Mouse (Mus musculus) spleen, postnatal 4 days (tissue): Measurements from ENCODE around the gene C330007P06Rik.
"Not testable (repeated sequence)": the region's sequence is repeated elsewhere in the genome, so short reads cannot be mapped to it uniquely, and the experiment has no call there.

ENCODE experiments used
- DNase-seq, 2 experiments: peaks; one replicate each; pipeline ENCODE4 v3.0.0; 2022; ENCODE audit warnings: low spot score in 2 of 2

C330007P06Rik gene

DNA sequence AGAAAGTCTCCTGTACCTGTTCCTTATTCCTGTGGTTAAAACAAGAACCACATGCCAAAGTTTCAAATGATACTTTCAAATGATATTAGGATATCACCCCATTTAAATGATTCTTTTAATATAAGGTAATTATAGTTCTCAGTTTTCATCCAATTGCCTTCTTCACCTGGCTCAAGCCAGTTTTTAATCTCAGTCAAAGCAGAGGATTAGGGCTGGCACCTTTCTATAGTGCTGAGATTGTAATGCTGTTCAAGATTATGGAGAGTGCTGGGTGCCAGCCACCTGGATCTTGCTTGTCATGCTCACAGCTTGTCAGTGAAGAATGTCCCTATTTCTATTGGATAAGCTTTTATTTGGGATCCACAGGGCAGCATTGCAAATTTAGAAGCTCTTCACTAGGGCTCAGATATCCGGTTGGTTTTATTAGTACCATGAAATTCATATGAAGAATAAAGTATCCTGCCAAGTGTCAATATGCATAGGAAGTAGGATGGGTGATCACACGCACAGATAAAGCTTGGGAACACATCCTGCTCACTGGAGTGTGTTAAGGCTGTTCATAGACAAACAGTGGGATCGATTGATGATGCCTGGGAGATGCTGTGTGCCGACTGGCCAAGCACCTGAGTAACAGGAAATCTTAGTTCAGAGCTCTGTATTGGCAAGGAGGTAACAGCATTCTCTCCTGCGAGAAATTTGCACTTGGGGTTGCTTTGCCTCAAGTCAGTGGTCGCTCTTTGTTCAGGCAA, 74.6 kb downstream of the C330007P06Rik start:
- DNase-seq, result no peak

DNA sequence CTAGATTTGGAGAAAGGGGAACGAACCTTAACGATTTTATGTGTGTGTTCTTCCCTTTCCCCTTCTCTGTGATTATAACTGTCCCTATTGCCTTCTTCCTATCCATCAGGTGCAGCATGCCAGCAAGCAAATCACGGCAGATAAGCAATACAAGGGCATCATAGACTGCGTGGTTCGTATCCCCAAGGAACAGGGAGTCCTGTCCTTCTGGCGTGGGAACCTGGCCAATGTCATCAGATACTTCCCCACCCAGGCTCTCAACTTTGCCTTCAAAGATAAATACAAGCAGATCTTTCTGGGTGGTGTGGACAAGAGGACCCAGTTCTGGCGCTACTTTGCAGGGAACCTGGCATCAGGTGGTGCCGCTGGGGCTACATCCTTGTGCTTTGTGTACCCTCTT, 77.2 kb downstream of the C330007P06Rik start:
- DNase-seq, result not testable (repeated sequence)

DNA sequence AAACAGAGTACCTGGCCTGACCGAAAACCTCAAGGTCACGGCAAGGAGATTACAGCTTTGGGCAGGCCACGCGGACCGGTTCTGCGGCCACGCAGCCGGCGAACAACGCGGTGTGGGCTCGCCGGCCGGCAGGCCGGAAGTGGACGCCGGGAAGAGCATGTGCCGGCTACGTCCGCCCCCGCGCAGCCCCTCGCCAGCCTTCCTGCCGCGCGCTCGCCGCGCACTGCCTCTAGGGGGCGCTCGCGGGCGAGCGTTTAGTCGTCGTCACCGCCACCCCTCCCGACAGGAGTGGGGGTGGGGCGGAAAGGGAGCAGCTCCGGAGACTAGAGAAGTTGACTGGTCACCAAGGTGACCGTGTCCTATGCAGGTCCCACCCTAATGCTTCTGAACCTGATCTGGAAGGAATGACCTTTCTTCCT, 77.7 kb downstream of the C330007P06Rik start:
- DNase-seq, result peak; percentile 79 to 92

DNA sequence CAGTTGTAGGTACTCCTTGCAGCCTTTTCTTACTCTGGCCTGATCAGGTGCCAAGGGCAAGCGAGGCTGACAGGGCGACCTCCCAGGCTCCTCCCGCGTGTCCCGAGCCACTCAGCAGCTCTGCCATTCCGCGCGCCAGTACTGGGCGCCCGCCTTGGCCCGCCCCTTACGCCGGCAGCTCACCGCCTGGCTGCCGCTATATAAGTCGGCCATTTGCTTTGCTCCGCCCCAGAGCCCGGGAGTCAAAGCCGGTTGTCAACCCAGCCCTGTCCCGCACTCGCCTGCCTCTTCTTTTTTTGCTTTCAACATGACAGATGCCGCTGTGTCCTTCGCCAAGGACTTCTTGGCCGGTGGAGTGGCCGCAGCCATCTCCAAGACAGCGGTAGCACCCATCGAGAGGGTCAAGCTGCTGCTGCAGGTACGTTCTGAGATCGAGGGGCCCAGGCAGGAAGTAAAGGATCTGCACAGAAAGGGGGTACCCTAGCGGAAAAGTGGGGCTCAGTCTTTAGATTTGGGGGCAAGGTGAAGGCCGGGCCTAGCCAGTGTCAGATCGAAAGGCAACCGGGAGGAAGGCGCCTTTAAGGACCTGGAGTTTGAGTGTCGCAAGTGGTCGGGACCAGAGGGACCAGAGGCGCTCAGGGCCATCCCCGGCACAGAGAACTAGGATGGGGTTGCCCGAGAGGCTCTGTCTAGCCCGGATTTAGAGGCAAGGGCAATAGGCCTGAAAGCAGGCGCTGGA, 78.3 kb downstream of the C330007P06Rik start, which contains the start of gene Slc25a5:
Gene Slc25a5, plus strand, starts transcription at position 228 of the 739 bp plus-strand sequence.
- peak; percentile 86 to 89 for DNase-seq

DNA sequence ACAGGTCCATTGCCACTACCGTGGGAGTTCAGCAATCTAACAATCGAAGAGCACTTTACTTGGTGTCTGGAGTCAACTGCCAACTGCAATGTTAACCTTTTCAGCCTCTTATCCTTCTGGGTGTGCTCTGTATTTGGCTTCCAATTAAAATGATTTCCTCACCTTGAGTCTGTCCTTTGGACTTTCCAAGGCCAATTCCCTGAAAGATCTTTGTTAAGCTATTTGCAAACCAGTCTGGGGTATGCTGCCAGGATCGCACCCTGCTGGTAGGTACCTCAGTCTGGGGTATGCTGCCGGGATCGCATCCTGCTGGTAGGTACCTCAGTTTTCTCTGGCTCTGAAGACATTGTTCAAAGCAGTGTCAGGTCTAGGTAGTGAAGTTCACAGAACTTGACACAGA, 79.3 kb downstream of the C330007P06Rik start:
- no peak for DNase-seq

DNA sequence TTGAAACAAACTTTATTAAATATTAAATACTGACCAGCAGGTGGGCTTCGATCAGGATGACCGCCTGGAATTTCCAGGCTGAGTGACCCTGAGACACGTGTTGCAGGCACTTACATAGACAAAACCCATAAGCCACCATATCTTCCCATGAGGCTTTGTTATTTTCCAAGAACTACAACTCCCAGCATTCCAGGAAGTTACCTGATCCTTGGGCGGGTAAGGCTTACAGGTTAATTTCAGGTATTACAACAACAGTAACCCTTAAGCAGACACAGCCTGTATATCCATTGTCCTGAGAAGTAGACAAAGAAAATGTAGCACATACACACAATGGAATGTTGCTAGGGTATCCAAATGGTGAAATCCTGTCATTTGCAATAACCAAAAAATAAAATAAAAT, 84.6 kb downstream of the C330007P06Rik start:
- DNase-seq, result no peak

DNA sequence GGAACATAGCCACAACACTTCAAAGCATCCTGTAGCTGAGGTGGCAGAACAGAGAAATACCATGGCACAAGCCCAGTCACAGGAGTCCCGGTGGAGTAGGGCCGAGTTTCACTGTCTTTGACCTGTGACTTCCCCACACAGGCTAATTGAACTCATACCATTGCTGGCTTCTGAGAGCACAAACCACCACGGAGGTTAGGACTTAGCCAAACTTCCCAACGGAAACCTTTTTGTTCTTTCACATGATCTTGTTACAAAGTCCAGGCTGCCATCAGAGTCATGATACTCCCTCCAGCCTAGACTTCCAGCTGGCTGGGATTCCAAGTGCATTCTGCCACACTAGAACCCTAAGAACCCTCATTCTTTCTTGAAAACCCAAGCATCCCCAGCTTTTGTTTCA, 96.2 kb downstream of the C330007P06Rik start:
- DNase-seq, result no peak

DNA sequence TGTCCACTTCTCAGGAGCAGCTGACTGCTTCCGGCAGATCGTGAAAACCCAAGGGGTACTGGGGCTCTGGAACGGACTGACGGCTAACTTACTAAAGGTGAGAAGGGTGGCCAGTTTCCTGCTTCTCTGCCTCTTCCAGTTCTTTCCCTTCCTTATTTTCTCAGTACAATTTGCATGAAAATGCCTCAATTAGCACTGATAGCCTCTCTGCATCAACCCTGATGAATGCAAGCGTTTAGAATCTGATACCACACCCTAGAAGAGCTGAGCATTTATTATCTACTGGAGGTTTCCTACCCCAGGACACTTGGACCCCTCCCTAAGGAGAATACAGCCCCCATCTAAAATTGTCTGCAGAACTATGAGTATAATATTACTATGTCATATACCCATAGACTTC, 98.4 kb downstream of the C330007P06Rik start:
- no peak for DNase-seq
